14 mouse cellular contexts compared by ENCODE assay signal in genomic region chr5:101372204-101372603, GRCm38 (mm10).
"Had no signal": no experiment of that assay in that cellular context is flagged by ENCODE, and none has a peak within 500 bp of the region (broad histone marks: within the 10 kb centered on the region; RNA-seq: fewer than 3 reads in every experiment).

No protein-coding gene starts in this region.

- H3K4me3 ChIP-seq: limb, embryonic 13.5 days; myocyte; neural tube, embryonic 15.5 days had no signal

- H3K4me1 ChIP-seq: limb, embryonic 13.5 days had no signal

- H3K9ac ChIP-seq: limb, embryonic 13.5 days; liver, embryonic 14.5 days; neural tube, embryonic 15.5 days had no signal

- H3K4me2 ChIP-seq: limb, embryonic 13.5 days; midbrain, embryonic 11.5 days; neural tube, embryonic 15.5 days had no signal

- H3K27ac ChIP-seq: limb, embryonic 13.5 days; liver, embryonic 14.5 days; neural tube, embryonic 15.5 days had no signal

- DNase-seq: kidney, adult 2 months; kidney, postnatal 36 days; left cerebral cortex, postnatal 4 days; lung, adult 18-20 months; lung, postnatal 4 days; right cerebral cortex, postnatal 4 days; spleen, adult 18-20 months; thymus, adult 18-20 months; thymus, postnatal 14 days had no signal

- H3K9me3 ChIP-seq: limb, embryonic 13.5 days; neural tube, embryonic 15.5 days had no signal

- H3K36me3 ChIP-seq: limb, embryonic 13.5 days; neural tube, embryonic 15.5 days had no signal
